Mouse (Mus musculus) embryo, embryonic 10.5 days (tissue): ENCODE measurements around the gene Olfr883.

Source experiments
- DNase-seq: peaks from one replicate; pipeline ENCODE4 v3.0.0-alpha.2; 2015; ENCODE audit warnings: low spot score

Olfr883 gene

GRCm38 (mm10) chr9:38025508-38025907 lies at the start of gene Olfr883:
TSS of gene Olfr883 (plus strand) at chr9:38025808.
- DNase-seq, result no peak

DNA sequence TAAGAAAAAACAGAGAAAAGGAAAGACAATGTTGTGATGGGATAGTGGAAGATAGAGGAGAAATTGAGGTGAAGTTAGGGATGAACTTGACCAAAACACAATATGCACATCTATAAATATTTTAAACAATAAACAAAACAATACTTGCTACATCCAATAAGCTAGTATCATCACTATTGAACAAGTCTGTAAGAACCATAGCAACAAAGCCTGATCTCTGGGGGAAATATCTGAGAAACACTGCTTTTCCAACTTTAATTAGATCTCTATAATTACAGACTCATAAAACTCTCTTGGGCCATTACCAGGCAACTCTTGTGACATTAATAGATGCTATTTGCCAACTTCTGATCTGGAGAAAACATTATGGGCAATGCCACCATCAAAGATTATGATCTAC lies 34.1 kb upstream of the Olfr883 start, which contains the start of gene Olfr881:
TSS of gene Olfr881 (plus strand) at position 301 of the 400 bp plus-strand sequence.
- no peak for DNase-seq

DNA sequence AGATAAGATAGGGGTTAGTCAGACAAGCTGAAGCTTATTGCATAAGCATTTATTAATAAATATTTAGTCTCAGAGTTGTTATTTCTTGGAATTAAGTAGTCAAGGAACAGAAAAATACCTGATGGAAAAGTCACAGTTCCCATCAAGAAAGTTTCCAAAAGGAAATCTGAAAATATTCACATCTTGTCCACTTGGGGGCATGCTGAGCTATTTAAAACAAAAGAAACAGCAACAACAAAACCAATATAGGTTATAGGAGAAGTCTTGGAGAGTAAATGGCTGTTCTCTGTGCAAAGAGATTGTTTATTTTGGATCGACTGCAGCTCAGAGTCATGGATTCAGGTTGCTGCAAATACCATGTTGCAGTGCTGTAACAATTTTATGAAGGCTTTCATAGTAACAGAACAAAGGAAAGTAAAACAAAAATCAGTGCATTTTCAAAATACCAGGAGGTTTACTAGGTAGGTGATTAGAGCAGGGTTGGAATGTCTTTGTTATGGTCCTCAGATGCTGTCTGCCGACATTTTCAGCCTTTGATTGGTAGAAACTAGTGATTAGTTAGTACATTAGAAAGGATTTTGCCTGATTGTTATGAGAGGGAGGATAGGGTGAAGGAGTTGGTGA lies 26.9 kb upstream of the Olfr883 start:
- DNase-seq, result peak; percentile 28

DNA sequence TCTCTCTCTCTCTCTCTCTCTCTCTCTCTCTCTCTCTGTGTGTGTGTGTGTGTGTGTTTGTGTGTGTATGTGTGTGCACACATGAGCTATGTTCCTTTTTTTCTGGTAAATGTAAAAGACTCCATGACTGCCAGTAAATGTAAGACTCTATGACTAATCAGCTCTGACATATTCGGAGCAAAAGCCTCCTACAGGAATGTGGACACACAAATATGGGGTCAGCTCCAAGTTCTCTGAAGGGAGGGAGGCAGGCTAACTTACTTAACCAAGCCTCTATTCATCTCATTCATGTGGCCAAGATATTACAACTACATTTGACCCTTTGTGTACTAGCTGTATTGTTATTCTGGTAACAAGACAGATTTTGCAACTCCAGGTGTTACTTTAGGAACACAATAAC lies 25.6 kb upstream of the Olfr883 start:
- no peak for DNase-seq

DNA sequence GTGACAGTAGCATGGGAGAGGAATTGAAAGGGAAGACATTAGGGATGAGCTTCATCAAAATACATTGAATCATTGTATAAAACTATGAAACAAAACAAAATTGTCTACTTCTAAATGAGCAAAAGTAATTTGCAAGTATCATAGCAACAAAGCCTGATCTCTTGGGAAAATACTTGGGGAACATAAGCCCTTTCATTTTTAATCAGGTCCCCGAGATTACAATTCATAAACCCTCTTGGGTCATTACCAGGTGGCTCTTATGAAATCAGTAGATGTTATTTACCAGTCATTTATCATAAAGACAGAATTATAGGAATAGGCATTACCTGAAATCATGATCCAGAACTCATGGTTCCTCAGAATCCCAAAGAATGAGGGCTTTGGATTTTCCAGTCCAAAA lies 20.6 kb downstream of the Olfr883 start, which contains the start of gene Olfr884:
TSS of gene Olfr884 (plus strand) at position 301 of the 400 bp plus-strand sequence.
- no peak for DNase-seq

- DNase-seq, result no peak
These were observed 35.4 kb downstream of the Olfr883 start, which contains the start of gene Olfr885 for GRCm38 (mm10) chr9:38061022-38061421. TSS of gene Olfr885 (plus strand) at chr9:38061322.
